Mouse (Mus musculus): ENCODE measurements at regions not wholly inside any gene's neighbourhood (a gene's known extent, or its start where the extent isn't known, plus 50 kb on each side); places are given as distances from the start of the nearest gene placed in this dataset.

GRCm38 (mm10) chr2:103893159-103893740 is 64.5 kb upstream of the Lmo2 start:
- no peak for DNase-seq (ENCODE audit: low read depth in 1 of 2, low spot score in 2 of 2)

GRCm38 (mm10) chr2:103893805-103894204 is 64.0 kb upstream of the Lmo2 start:
- DNase-seq (ENCODE audit: low read depth in 1 of 2, low spot score in 2 of 2) = no peak

GRCm38 (mm10) chr2:103894981-103895676 is 62.7 kb upstream of the Lmo2 start:
- DNase-seq (ENCODE audit: low read depth in 1 of 2, low spot score in 2 of 2) = no peak

- no peak for DNase-seq (ENCODE audit: low read depth in 1 of 2, low spot score in 2 of 2)
Measured at GRCm38 (mm10) chr2:103896160-103896559, 61.6 kb upstream of the Lmo2 start.

- DNase-seq (ENCODE audit: low read depth in 1 of 2, low spot score in 2 of 2) = no peak
Measured at GRCm38 (mm10) chr2:103896814-103897213, 61.0 kb upstream of the Lmo2 start.

GRCm38 (mm10) chr2:103899713-103900112 is 58.1 kb upstream of the Lmo2 start:
- DNase-seq (ENCODE audit: low read depth in 1 of 2, low spot score in 2 of 2) = no peak

- DNase-seq (ENCODE audit: low read depth in 1 of 2, low spot score in 2 of 2) = no peak
Measured at GRCm38 (mm10) chr2:103900384-103900783, 57.4 kb upstream of the Lmo2 start.

- no peak for DNase-seq (ENCODE audit: low read depth in 1 of 2, low spot score in 2 of 2)
Measured at GRCm38 (mm10) chr2:103901457-103901856, 56.3 kb upstream of the Lmo2 start.

- DNase-seq (ENCODE audit: low read depth in 1 of 2, low spot score in 2 of 2) = no peak
Measured at GRCm38 (mm10) chr2:103902777-103903176, 55.0 kb upstream of the Lmo2 start.

GRCm38 (mm10) chr2:103905681-103906080 is 52.1 kb upstream of the Lmo2 start:
- DNase-seq (ENCODE audit: low read depth in 1 of 2, low spot score in 2 of 2) = no peak

- DNase-seq (ENCODE audit: low read depth in 1 of 2, low spot score in 2 of 2) = no peak
Measured at GRCm38 (mm10) chr2:103906581-103907184, 51.1 kb upstream of the Lmo2 start.

All from monocyte, adult 2 months (primary cell).